Mouse (Mus musculus) central nervous system, embryonic 14 days (tissue): ENCODE measurements around the gene Olfr869. TPM values are rescaled to one million over a fixed set of nuclear protein-coding genes. Genes with fewer than 3 reads are reported as not detected.

ENCODE experiments used
- polyA plus RNA-seq: library from polyadenylated mRNA; depleted of rRNA; stranded (reverse); fragments of >200 nt; gene quantifications from 2 replicates; pipeline ENCODE4 v1.2.3, GENCODE M21; 2012; rRNA removed

The Olfr869 gene
- polyA plus RNA-seq: not detected in 2 replicates

DNA sequence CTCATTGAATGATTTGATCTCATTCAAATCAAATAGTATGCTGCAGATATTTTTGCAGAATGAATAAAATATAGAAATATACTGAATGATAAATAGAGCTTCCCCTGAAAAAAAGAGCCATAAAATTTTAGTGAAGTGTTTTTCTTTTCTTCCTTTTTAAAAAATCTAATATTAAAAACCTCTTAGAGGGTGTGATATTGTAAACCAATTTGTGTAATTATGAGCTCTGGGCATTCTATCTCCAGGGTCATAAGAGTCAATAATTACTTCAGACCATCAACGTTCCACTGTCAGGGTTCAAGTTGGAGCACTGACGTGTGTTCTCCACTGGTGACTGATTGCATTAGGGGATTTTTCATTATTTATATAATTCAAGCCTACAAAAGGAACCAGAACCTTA lies at the start of gene Olfr869:
Olfr869 (plus strand) TSS at position 301 of the 400 bp plus-strand sequence.

DNA sequence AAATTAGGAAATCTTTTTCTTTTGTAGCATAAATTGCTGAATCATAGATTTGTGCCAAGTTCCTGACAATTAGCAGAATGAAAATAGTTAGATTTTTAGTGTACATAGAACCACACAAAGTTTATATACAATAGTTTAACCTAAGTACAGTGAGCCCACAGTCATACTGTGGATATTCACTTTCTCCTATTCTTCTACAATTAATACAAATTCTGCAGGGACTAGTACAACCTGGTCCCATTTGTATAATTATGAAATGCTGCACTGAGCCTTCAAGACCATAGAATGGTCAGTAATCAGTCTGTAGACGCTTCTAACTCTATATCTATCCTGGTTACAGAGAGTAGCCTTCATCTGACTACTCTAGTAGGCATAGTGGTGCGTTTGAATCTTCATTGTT lies 30.5 kb upstream of the Olfr869 start, which contains the start of gene Olfr868:
Olfr868 (plus strand) TSS at position 301 of the 400 bp plus-strand sequence.

GRCm38 (mm10) chr9:20173957-20174356 lies 45.1 kb downstream of the Olfr869 start, which contains the start of gene Olfr870:
Gene Olfr870 (minus strand): TSS chr9:20174057.

Other genes with a start within 250 kb of the Olfr869 start
- gene Olfr862, start 241.0 kb upstream of the Olfr869 start, polyA plus RNA-seq: not detected in 2 replicates
- gene Olfr77, start 212.1 kb upstream of the Olfr869 start, polyA plus RNA-seq: not detected in 2 replicates
- gene Olfr866, start 101.0 kb upstream of the Olfr869 start, polyA plus RNA-seq: not detected in 2 replicates
- not detected in 2 replicates for gene Olfr867, start 71.4 kb upstream of the Olfr869 start, polyA plus RNA-seq
- gene Olfr868, start 30.4 kb upstream of the Olfr869 start, polyA plus RNA-seq: not detected in 2 replicates
- not detected in 2 replicates for gene Olfr870, start 45.0 kb downstream of the Olfr869 start, polyA plus RNA-seq
- not detected in 2 replicates for gene Olfr871, start 83.2 kb downstream of the Olfr869 start, polyA plus RNA-seq
- not detected in 2 replicates for gene Olfr872, start 108.1 kb downstream of the Olfr869 start, polyA plus RNA-seq
- gene Olfr39, start 153.3 kb downstream of the Olfr869 start, polyA plus RNA-seq: not detected in 2 replicates
- gene Olfr873, start 169.5 kb downstream of the Olfr869 start, polyA plus RNA-seq: not detected in 2 replicates
- gene Olfr18, start 207.1 kb downstream of the Olfr869 start, polyA plus RNA-seq: 0.02 TPM in 1 of 2 replicates, not detected in the other